Mouse (Mus musculus) intestine, embryonic 16.5 days (tissue): Measurements from ENCODE around the gene Traf3ip3. TPM values are rescaled to one million over a fixed set of nuclear protein-coding genes. Genes with fewer than 3 reads are reported as not detected.
A peak's percentile ranks its signal among the peaks of the same experiment; 100 is the strongest.

Source experiments
- ATAC-seq: fragments of 200-750 bp; cut with Nextera tagmentation; 2 replicates; pipeline ENCODE4 v1.8.0; 2017; ENCODE audit warnings: moderate TSS enrichment, moderate library complexity
- H3K27ac ChIP-seq: fragments of 300-500 bp; sonication (generic); 2 replicates; pipeline ENCODE4 v1.5.1; 2014; ENCODE audit warnings: mild to moderate bottlenecking, low read length
- H3K27me3 ChIP-seq: fragments of 300-500 bp; sonication (generic); replicated peaks from 2 replicates; pipeline ENCODE4 v1.6.1; 2014; ENCODE audit warnings: low read length, control low read depth, mixed read lengths; ENCODE audit not compliant: control insufficient read depth, insufficient read depth
- H3K36me3 ChIP-seq: fragments of 300-500 bp; sonication (generic); 2 replicates; pipeline ENCODE4 v1.6.1; 2014; ENCODE audit warnings: low read length, control low read depth; ENCODE audit not compliant: control insufficient read depth, insufficient read depth
- H3K4me1 ChIP-seq: fragments of 300-500 bp; sonication (generic); 2 replicates; pipeline ENCODE4 v1.6.1; 2014; ENCODE audit warnings: low read length, control low read depth, mixed read lengths; ENCODE audit not compliant: control insufficient read depth, insufficient read depth
- H3K4me2 ChIP-seq: fragments of 300-500 bp; sonication (generic); 2 replicates; pipeline ENCODE4 v1.6.1; 2014; ENCODE audit warnings: low read depth, low read length, control low read depth
- H3K4me3 ChIP-seq: fragments of 300-500 bp; sonication (generic); 2 replicates; pipeline ENCODE4 v1.5.1; 2014; ENCODE audit warnings: mild to moderate bottlenecking, low read length
- H3K9ac ChIP-seq: fragments of 300-500 bp; sonication (generic); 2 replicates; pipeline ENCODE4 v1.6.1; 2014; ENCODE audit warnings: low read depth, low read length
- H3K9me3 ChIP-seq: fragments of 300-500 bp; sonication (generic); 2 replicates; pipeline ENCODE4 v1.6.1; 2016; ENCODE audit warnings: low read length, control low read depth; ENCODE audit not compliant: control insufficient read depth
- WGBS: fragments of 180-500 bp; shearing (Covaris S2); extraction: QIAGEN DNeasy Blood & Tissue Kit; methylation state at CpG from one replicate; pipeline ENCODE4 v1.1.7; 2014; 5-methylcytosine and 5-hydroxymethylcytosine counted together
- polyA plus RNA-seq: library from polyadenylated mRNA; unstranded; fragments of >200 nt; fragmentation: Nextera tagmentation; extraction: Ambion mirVana; gene quantifications from 2 replicates; pipeline ENCODE4 v1.2.1, GENCODE M21; 2015

The Traf3ip3 gene
- polyA plus RNA-seq, 1 experiment from 2014 or later, result 3.4 TPM

- H3K27me3 ChIP-seq, result no peaks in the 10 kb centered on the region
- WGBS, result under 1% methylated on average over 61 of the region's 61 CpGs
- H3K4me3 ChIP-seq, result peak within 1 kb of the TSS; percentile 91
- H3K36me3 ChIP-seq, result 0 out of 2 replicates have a peak, but pooled peaks cover 4% of the 10 kb centered on the region
- peaks cover 10% of the 10 kb centered on the region for H3K4me1 ChIP-seq
- peak within 1 kb of the TSS; percentile 73 for H3K4me2 ChIP-seq
- H3K9me3 ChIP-seq, result no peaks in the 10 kb centered on the region
- peak; percentile 80 for ATAC-seq
- H3K27ac ChIP-seq, result peak within 1 kb of the TSS; percentile 81
- peak within 1 kb of the TSS; percentile 87 for H3K9ac ChIP-seq
Observed at GRCm38 (mm10) chr1:193129786-193130455, 71.6 kb downstream of the Traf3ip3 start, which contains the start of gene Diexf. Gene Diexf, minus strand, starts transcription at chr1:193130272.

GRCm38 (mm10) chr1:193129321-193129720, 72.2 kb downstream of the Traf3ip3 start:
- Histone ChIP-seq H3K9me3 (no peaks in the 10 kb centered on the region), H3K27me3 (no peaks in the 10 kb centered on the region), H3K4me3 (peak overlapping the region; percentile 91), H3K9ac (peak overlapping the region; percentile 87), H3K4me2 (peak overlapping the region; percentile 73), H3K27ac (no peak overlapping the region), H3K36me3 (0 out of 2 replicates have a peak, but pooled peaks cover 4% of the 10 kb centered on the region), H3K4me1 (peaks cover 10% of the 10 kb centered on the region)
- no peak for ATAC-seq
- WGBS, result 28% methylated on average over 5 of the region's 5 CpGs

GRCm38 (mm10) chr1:193128055-193128454, 73.4 kb downstream of the Traf3ip3 start:
- peaks cover 7% of the 10 kb centered on the region for H3K36me3 ChIP-seq
- no peak overlapping the region for H3K4me2 ChIP-seq
- no peak overlapping the region for H3K9ac ChIP-seq
- WGBS, result 84% methylated on average over 6 of the region's 6 CpGs
- H3K4me3 ChIP-seq, result no peak overlapping the region
- ATAC-seq, result no peak
- H3K27me3 ChIP-seq, result no peaks in the 10 kb centered on the region
- H3K4me1 ChIP-seq, result peaks cover 10% of the 10 kb centered on the region
- no peaks in the 10 kb centered on the region for H3K9me3 ChIP-seq
- H3K27ac ChIP-seq, result no peak overlapping the region

DNA sequence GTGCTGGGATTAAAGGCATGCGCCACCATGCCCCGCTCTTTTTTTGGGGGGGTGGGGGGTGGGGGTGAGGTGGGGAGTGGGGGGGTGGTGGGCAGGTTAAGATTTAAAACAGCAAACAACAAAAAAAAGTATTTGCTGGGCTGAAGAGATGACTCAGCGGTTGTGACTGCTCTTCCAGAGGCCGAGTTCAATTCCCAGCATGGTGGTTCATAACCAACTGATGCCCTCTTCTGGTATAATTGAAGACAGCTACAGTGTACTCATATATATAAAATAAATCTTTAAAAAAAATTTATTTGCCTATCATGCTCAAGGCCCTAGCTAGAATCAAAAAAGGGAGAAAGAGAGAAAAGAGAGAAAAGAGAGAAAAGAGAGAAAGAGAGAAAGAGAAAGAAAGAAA, 75.7 kb downstream of the Traf3ip3 start:
- no peaks in the 10 kb centered on the region for H3K27me3 ChIP-seq
- H3K4me3 ChIP-seq, result no peak overlapping the region
- H3K36me3 ChIP-seq, result peaks cover 12% of the 10 kb centered on the region
- peaks cover 9% of the 10 kb centered on the region for H3K4me1 ChIP-seq
- H3K4me2 ChIP-seq, result no peak overlapping the region
- 67% methylated on average over 4 of the region's 4 CpGs for WGBS
- no peaks in the 10 kb centered on the region for H3K9me3 ChIP-seq
- no peak for ATAC-seq
- H3K9ac ChIP-seq, result no peak overlapping the region
- no peak overlapping the region for H3K27ac ChIP-seq

Other genes with a start within 250 kb of the Traf3ip3 start
- gene Syt14, start 165.9 kb downstream of the Traf3ip3 start, polyA plus RNA-seq, result 1.3 and 1.4 TPM in 2 replicates
- gene Diexf, start 71.4 kb downstream of the Traf3ip3 start, polyA plus RNA-seq, result 5.0 and 9.2 TPM in 2 replicates
- gene Irf6, start 48.6 kb downstream of the Traf3ip3 start, polyA plus RNA-seq, result 95.0 and 106 TPM in 2 replicates
- gene A130010J15Rik, start 33.7 kb downstream of the Traf3ip3 start, polyA plus RNA-seq, result 13.0 and 13.7 TPM in 2 replicates
- gene Lamb3, start 6.0 kb upstream of the Traf3ip3 start, polyA plus RNA-seq, result 4.1 and 4.3 TPM in 2 replicates
- 0.91 and 1.2 TPM in 2 replicates for gene Hsd11b1, start 62.4 kb upstream of the Traf3ip3 start, polyA plus RNA-seq
- 20.0 and 25.1 TPM in 2 replicates for gene G0s2, start 71.5 kb upstream of the Traf3ip3 start, polyA plus RNA-seq
- gene Camk1g, start 168.6 kb upstream of the Traf3ip3 start, polyA plus RNA-seq, result 4.7 and 5.2 TPM in 2 replicates